Mouse (Mus musculus) neural tube, embryonic 13.5 days (tissue): Measurements from ENCODE around the gene Kmt2d. TPM values are rescaled to one million over a fixed set of nuclear protein-coding genes. Genes with fewer than 3 reads are reported as not detected.

Source experiments
- ATAC-seq: fragments of 200-750 bp; cut with Nextera tagmentation; 2 replicates; pipeline ENCODE4 v1.8.0; 2017; ENCODE audit warnings: low read depth, mild to moderate bottlenecking, moderate TSS enrichment, moderate library complexity
- H3K27ac ChIP-seq: fragments of 300-500 bp; sonication (generic); replicated peaks from 2 replicates; pipeline ENCODE4 v1.5.1; 2015; ENCODE audit warnings: moderate library complexity, mild to moderate bottlenecking, inconsistent platforms
- H3K27me3 ChIP-seq: fragments of 300-500 bp; sonication (generic); 2 replicates; pipeline ENCODE4 v1.6.1; 2015; ENCODE audit warnings: mild to moderate bottlenecking, inconsistent platforms
- H3K36me3 ChIP-seq: fragments of 300-500 bp; sonication (generic); 2 replicates; pipeline ENCODE4 v1.6.1; 2015; ENCODE audit warnings: mild to moderate bottlenecking, inconsistent platforms
- H3K4me1 ChIP-seq: fragments of 300-500 bp; sonication (generic); replicated peaks from 2 replicates; pipeline ENCODE4 v1.6.1; 2015; ENCODE audit warnings: inconsistent platforms
- H3K4me2 ChIP-seq: fragments of 300-500 bp; sonication (generic); 2 replicates; pipeline ENCODE4 v1.6.1; 2015; ENCODE audit warnings: inconsistent platforms, mild to moderate bottlenecking, moderate library complexity
- H3K4me3 ChIP-seq: fragments of 300-500 bp; sonication (generic); 2 replicates; pipeline ENCODE4 v1.5.1; 2015; ENCODE audit warnings: mild to moderate bottlenecking, inconsistent platforms
- H3K9ac ChIP-seq: fragments of 300-500 bp; sonication (generic); 2 replicates; pipeline ENCODE4 v1.6.1; 2015; ENCODE audit warnings: moderate library complexity, mild to moderate bottlenecking, inconsistent platforms
- H3K9me3 ChIP-seq: fragments of 300-500 bp; sonication (generic); 2 replicates; pipeline ENCODE4 v1.6.1; 2016; ENCODE audit warnings: inconsistent platforms
- WGBS: fragments of 180-500 bp; shearing (Covaris S2); methylation state at CpG from one replicate; pipeline ENCODE4 v1.1.7; 2015; 5-methylcytosine and 5-hydroxymethylcytosine counted together
- polyA plus RNA-seq: library from polyadenylated mRNA; unstranded; fragments of >200 nt; fragmentation: Nextera tagmentation; extraction: Ambion mirVana; gene quantifications from 2 replicates; pipeline ENCODE4 v1.2.1, GENCODE M21; 2015

Kmt2d gene
- polyA plus RNA-seq, 1 experiment from 2014 or later, result 9.7 TPM

DNA sequence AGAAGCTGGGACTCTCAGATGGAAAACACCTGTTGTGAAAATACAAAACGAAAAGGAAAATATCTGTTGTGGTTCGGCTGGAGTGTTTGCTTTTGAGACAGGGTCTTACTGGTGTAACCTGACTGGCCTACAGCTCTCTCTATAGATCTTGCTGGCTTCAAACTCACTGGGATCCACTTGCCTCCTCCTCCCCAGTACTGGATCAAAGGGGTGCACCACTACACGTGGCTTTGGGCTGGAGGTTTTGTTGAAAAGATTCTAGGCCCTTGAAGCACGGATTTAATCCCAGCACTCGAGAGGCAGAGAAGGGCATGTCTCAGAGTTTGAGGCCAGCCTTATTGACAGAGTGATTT lies 10.6 kb upstream of the Kmt2d start:
- Histone ChIP-seq H3K4me2 (peak overlapping the region; percentile 78), H3K27ac (no peak overlapping the region), H3K4me3 (peak overlapping the region; percentile 68), H3K27me3 (no peaks in the 10 kb centered on the region), H3K36me3 (peaks cover 11% of the 10 kb centered on the region), H3K9me3 (no peaks in the 10 kb centered on the region), H3K4me1 (peaks cover 26% of the 10 kb centered on the region), H3K9ac (peak overlapping the region; percentile 52; the same call in 1 of the 2 replicates)
- peak; percentile 21; the same call in 1 of the 2 replicates for ATAC-seq
- WGBS, result 9% methylated on average over 5 of the region's 5 CpGs

DNA sequence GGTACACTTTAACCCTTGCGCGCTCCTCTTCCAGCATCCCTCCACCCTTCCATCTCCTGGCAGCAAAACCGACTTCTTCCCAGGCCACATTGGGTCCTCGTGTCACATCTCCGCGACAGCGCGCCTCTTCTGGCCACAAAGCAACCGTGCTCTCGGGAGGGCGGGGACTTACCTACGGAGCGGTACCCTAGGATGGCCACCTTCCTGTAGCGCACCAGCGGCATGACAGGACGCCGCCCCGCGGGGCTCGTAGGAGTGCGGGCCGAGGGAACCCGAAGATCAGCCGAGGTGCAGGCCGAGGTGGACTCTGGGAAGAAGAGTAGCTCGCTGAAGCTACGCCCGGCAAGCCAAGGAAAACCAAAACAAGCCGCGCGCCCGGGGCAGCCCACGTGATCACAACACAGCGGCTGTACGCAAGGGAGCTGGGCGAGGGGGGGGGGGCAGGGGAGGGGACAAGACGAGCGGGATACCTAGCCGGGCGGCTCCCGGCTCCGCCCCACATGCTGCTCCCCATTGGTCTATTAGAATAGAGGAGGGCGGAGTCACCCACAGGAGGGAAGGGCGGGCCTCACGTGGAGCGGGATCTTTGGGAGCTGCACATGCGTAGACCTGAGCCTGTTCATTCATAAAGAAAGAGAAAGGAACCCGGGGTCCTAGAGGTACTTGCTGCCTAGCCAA lies 10.1 kb upstream of the Kmt2d start:
- no peaks in the 10 kb centered on the region for H3K9me3 ChIP-seq
- under 1% methylated on average over 45 of the region's 48 CpGs for WGBS
- ATAC-seq, result peak; percentile 97

DNA sequence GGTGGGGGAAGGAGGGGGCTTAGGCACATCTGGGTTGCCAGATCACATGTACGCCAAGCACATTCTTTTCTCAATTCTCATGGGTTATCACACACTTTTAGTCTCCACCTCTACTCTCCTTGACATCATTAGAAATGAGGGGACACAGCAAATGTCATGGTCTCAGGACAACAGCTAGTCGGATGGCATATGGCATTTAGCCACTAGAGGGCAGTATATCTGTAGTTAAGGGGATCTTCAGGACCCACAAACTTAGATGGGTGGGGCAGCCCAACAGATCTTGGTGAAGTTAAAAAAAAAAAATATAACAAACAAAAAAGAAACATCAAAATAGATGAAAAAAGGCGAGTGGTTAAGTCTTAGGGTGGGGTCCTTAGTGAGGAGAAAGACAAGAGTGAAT lies 6.3 kb upstream of the Kmt2d start:
- Histone ChIP-seq H3K27ac (no peak overlapping the region), H3K4me2 (no peak overlapping the region), H3K9me3 (no peaks in the 10 kb centered on the region), H3K9ac (no peak overlapping the region), H3K27me3 (no peaks in the 10 kb centered on the region), H3K4me3 (no peak overlapping the region), H3K4me1 (peaks cover 33% of the 10 kb centered on the region), H3K36me3 (peaks cover 11% of the 10 kb centered on the region)
- no peak for ATAC-seq
- WGBS, result 17% methylated on average over 3 of the region's 3 CpGs

More for the DNA sequence above, 10.1 kb upstream of the Kmt2d start:
- Histone ChIP-seq H3K4me2 (peak overlapping the region; percentile 78), H3K27me3 (no peaks in the 10 kb centered on the region), H3K27ac (peak overlapping the region; percentile 91), H3K4me1 (peaks cover 26% of the 10 kb centered on the region), H3K9ac (peak overlapping the region; percentile 74), H3K36me3 (peaks cover 11% of the 10 kb centered on the region), H3K4me3 (peak overlapping the region; percentile 68)

DNA sequence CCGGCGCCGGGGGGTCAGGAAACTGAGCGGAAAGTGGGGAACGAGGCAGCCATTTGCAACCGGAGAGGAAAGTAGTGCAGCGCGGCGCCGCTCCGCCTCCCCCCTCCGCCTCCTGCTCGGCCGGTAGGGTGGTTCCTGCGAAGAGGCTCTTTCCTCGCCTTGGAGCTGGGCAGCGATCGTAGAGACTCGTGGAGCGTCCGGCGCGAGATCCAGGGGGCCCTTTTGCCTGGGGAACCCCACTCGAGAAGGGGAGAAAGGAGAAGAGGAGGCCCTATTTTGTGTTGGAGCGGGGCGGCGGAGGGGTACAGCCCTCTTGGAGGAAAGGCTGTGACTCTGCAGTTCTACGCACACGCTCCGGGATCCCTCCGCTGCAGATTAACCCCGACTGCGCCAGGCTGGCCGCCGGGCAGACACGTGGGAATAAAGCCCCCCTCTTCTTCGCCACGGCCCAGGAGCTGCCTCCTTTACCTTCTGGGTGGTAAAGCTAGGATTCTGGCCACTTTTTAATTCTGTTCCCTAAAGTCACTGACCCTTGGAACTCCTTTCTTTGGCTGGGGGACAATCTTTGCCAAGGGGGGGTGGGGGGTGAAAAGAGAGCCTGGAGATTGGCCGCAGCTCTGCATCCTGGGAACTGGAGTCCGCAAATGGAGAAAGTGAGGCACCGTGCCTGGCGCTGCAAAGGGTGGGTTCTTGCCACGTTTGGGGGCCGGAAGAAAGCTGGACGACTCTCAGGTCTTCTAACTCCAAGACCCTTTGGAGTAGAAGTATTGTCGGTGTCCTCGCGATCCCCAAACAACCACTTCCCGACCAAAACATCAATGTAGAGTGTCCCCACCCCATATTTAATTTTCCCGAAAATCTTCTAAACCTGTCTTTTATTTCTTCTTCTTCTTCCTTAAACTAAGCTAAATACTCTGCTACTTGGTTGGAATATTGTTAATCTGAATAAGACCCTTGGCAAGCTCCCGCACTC lies 1.2 kb upstream of the Kmt2d start:
- 2% methylated on average over 50 of the region's 51 CpGs for WGBS

DNA sequence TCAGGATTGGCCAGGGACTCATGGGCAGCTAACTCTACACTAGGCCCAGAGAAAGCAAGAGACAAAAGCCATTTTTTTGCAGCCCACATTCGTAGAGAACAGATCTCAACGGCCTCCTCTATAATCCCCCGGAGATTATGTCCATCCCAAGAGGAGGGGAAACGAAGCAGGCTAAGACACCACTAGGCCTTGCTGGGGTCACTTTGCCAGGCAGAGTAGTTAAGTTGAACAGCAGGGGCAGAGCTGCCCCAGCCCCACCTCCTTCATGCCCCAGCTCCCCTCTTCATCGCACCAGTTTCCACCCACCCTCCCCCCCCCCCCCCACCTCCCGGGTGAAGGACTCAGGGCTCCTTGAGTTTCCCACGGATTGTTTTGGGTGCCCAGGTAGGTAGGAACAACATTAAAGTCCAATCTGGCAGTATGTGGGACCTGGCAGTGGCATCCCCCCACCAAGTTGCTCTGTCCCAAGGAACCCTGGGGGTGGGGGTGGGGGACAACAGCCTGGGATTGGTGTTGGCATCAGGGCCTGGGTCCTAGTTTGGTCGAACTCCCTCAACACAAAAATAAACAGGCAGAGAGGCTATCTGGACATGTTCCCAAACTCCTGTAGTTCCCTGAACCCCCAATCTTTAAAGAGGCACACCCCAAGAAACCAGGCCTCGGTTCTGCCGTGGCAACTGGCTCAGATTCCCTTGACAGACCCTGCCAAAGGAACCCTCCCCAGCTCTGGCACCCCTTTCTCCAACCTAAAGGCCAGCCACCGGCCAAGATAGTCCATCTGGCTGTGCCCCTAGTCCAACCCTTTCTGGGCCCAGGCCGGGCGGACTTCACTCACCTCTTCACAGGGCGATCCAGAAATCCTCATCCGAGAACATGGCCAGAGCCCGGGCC lies 580 bp downstream of the Kmt2d start:
- H3K9ac ChIP-seq, result peak overlapping the region; percentile 99
- WGBS, result 0% methylated on average over 14 of the region's 16 CpGs
- H3K27ac ChIP-seq, result peak overlapping the region; percentile 99
- ATAC-seq, result no peak
- H3K4me1 ChIP-seq, result peaks cover 49% of the 10 kb centered on the region
- H3K36me3 ChIP-seq, result peaks cover 13% of the 10 kb centered on the region
- H3K4me2 ChIP-seq, result peak overlapping the region; percentile 100
- peak overlapping the region; percentile 98 for H3K4me3 ChIP-seq
- no peaks in the 10 kb centered on the region for H3K9me3 ChIP-seq
- no peaks in the 10 kb centered on the region for H3K27me3 ChIP-seq

More for the DNA sequence above, 1.2 kb upstream of the Kmt2d start:
- no peaks in the 10 kb centered on the region for H3K9me3 ChIP-seq
- peak overlapping the region; percentile 98 for H3K4me3 ChIP-seq
- no peaks in the 10 kb centered on the region for H3K36me3 ChIP-seq
- peak overlapping the region; percentile 100 for H3K4me2 ChIP-seq
- H3K9ac ChIP-seq, result peak overlapping the region; percentile 99
- H3K27ac ChIP-seq, result peak overlapping the region; percentile 99
- ATAC-seq, result peak; percentile 86
- H3K4me1 ChIP-seq, result peaks cover 42% of the 10 kb centered on the region
- no peaks in the 10 kb centered on the region for H3K27me3 ChIP-seq

DNA sequence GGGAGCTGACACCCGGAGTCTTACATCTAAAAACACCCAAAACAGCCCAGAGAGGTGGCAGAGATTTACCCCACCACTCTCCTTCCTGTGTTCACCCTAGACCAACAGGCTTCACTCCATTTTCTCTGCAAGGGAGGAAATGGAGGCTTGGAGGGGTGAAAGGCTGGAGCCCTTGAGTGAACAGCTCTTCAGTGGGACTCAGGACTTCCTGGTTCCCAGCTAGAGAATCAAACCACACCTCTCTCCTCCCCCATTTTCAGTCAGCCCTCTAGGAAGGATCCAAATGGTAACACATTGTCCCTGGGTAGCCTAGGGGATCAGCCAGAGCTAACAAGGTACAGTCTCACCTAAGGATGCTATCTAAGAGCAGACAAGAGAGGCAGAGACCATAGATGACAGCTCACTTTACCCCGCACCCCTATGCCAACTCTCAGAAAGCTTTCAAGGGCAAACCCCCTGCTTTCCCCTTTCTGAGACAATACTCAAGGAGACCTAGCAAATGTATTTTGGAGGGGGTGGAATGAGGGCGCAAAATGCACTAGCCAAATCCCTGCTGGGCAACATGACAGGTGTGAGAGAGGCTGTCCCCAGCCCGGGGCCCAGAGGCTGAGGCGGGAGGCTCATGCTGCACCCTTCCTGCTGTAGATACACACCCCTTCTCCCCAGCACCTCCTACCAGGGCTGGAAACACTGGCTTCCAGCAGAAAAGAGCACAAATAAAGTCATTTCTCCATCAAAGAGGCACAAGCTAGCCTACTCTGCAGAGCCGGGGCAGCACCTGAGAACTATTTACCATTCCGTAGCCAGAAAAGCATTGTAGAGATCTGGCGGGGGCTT lies 1.4 kb downstream of the Kmt2d start:
- H3K27ac ChIP-seq, result peak overlapping the region; percentile 20; the same call in 1 of the 2 replicates
- peak overlapping the region; percentile 100 for H3K4me2 ChIP-seq
- H3K36me3 ChIP-seq, result peaks cover 22% of the 10 kb centered on the region
- H3K9me3 ChIP-seq, result no peaks in the 10 kb centered on the region
- ATAC-seq, result no peak
- 12% methylated on average over 8 of the region's 8 CpGs for WGBS
- no peaks in the 10 kb centered on the region for H3K27me3 ChIP-seq
- H3K4me3 ChIP-seq, result peak overlapping the region; percentile 98
- H3K4me1 ChIP-seq, result peaks cover 49% of the 10 kb centered on the region
- peak overlapping the region; percentile 99 for H3K9ac ChIP-seq

DNA sequence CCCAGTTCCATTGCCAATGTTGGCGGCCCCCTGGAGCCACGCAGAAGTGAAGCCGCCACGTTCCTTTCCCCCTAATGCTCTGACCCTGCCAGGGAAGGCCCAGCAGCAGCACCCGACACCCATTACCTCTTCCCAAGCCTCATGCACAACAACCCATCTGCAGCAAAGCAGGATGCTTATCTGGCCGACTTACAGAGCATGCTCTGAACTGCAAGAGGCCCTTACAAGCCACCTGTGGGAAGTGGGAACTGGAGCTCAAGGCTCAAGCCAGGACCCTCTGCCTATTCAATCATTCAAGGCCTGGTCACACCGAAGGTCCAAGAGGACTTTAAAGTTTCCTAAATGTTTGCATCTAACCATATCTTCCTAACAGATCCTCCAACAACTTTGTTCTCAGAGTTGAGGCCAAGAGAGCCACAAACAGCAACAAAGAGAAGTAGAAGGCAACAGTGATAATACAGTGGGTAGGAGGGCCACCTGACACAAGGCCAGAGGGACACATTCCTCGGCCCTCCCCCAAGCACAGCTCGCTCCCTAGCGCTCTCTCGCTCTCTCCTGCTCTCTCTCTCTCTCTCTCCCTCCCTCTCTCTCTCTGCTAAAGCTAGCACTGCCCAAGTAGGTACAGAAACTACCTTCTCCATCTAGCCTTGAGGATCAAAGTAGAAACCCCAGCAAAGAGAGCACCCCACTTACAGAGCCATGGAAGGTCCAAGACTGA lies 2.5 kb downstream of the Kmt2d start:
- H3K27ac ChIP-seq, result 0 out of 2 replicates have a peak overlapping the region, but pooled peaks have one; percentile 1
- H3K4me2 ChIP-seq, result peak overlapping the region; percentile 100
- H3K27me3 ChIP-seq, result no peaks in the 10 kb centered on the region
- H3K9me3 ChIP-seq, result no peaks in the 10 kb centered on the region
- WGBS, result 42% methylated on average over 11 of the region's 11 CpGs
- H3K4me3 ChIP-seq, result peak overlapping the region; percentile 98
- H3K9ac ChIP-seq, result peak overlapping the region; percentile 99
- H3K4me1 ChIP-seq, result peaks cover 49% of the 10 kb centered on the region
- peaks cover 32% of the 10 kb centered on the region for H3K36me3 ChIP-seq
- no peak for ATAC-seq

DNA sequence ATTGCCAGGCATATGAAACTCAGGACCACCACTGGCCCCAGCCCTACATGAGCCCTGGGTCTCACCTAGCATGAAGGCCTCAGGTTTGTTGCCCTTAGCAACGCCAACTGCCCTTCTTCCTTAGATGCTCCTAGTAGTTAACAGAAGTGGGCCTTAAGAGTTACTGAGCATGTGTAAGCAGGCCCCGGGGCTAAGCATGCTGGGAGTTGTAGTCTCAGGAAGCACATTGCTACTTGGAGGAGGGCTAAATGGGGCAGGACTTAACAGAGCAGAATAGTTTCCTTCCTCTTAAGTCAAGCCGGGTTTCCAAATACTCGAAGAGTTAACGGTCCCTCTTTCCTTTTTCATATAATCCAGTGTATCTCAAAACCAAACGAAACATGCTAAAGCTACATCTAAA lies 3.7 kb downstream of the Kmt2d start:
- 80% methylated on average over 6 of the region's 6 CpGs for WGBS
- Histone ChIP-seq H3K27me3 (no peaks in the 10 kb centered on the region), H3K4me3 (peak overlapping the region; percentile 98; the same call in 1 of the 2 replicates), H3K9ac (peak overlapping the region; percentile 99; the same call in 1 of the 2 replicates), H3K4me2 (peak overlapping the region; percentile 100), H3K36me3 (peaks cover 44% of the 10 kb centered on the region), H3K27ac (no peak overlapping the region), H3K4me1 (peaks cover 42% of the 10 kb centered on the region), H3K9me3 (no peaks in the 10 kb centered on the region)
- no peak for ATAC-seq

DNA sequence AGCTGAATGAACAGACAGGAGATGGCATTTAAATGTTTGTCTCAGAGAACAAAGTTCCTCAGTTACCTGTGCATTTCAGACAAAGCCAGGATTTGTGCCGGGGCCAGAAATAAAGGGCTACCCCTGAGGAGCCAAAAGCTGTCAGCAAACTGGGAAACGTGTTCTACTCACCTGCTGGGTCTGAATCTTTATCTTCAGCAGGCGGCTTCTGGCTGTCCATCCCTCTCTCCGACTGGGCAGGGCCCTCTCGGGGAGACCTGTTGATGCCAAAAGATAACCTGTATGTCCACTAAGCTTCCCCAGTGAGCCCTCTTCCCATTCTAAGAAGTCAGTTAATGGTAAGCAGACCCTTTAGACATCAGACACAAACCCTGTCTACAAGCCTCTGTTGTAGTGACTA lies 4.5 kb downstream of the Kmt2d start:
- peaks cover 52% of the 10 kb centered on the region for H3K36me3 ChIP-seq
- H3K4me1 ChIP-seq, result peaks cover 42% of the 10 kb centered on the region
- no peak overlapping the region for H3K4me2 ChIP-seq
- no peaks in the 10 kb centered on the region for H3K9me3 ChIP-seq
- WGBS, result 91% methylated on average over 5 of the region's 5 CpGs
- ATAC-seq, result no peak
- H3K9ac ChIP-seq, result no peak overlapping the region
- no peak overlapping the region for H3K4me3 ChIP-seq
- no peak overlapping the region for H3K27ac ChIP-seq
- no peaks in the 10 kb centered on the region for H3K27me3 ChIP-seq

DNA sequence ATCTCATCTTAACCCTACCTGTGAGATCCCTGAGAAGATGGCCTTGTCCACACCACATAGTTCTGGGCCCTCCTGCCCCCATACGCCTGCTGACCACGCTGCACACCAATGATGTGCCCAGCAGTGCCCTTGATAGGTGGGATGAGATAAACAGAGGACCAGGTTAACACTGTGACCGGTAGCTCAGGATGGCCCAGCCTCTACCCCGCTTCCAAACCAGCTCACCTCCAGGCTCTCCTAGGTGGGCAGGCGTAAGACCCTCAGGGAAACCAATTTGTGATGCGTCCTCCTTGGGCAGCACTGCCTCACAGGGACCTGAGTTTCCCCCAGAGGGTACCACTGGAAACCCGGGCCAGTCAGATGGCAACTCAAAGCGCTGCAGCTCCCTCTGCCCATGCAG lies 5.2 kb downstream of the Kmt2d start:
- H3K4me2 ChIP-seq, result no peak overlapping the region
- H3K36me3 ChIP-seq, result peaks cover 60% of the 10 kb centered on the region
- H3K27me3 ChIP-seq, result no peaks in the 10 kb centered on the region
- no peaks in the 10 kb centered on the region for H3K9me3 ChIP-seq
- ATAC-seq, result no peak
- no peak overlapping the region for H3K9ac ChIP-seq
- WGBS, result 94% methylated on average over 8 of the region's 8 CpGs
- no peak overlapping the region for H3K27ac ChIP-seq
- H3K4me3 ChIP-seq, result no peak overlapping the region
- H3K4me1 ChIP-seq, result peaks cover 42% of the 10 kb centered on the region
